Mouse (Mus musculus) heart, adult 2 months (tissue): ENCODE measurements around the gene Grap. TPM values are rescaled to one million over a fixed set of nuclear protein-coding genes. Genes with fewer than 3 reads are reported as not detected.
A peak's percentile ranks its signal among the peaks of the same experiment; 100 is the strongest.

Experiments used
- DNase-seq, 2 experiments: peaks; one replicate each; pipeline ENCODE4 v3.0.0; 2021
- H3K27ac ChIP-seq: fragments of 200-600 bp; 2 replicates; pipeline ENCODE4 v1.8.1; 2022
- H3K27me3 ChIP-seq: fragments of 200-500 bp; 2 replicates; pipeline ENCODE4 v1.6.1; 2012; ENCODE audit warnings: mild to moderate bottlenecking, low read length, inconsistent platforms, mixed read lengths; ENCODE audit not compliant: control insufficient read depth, insufficient read depth
- H3K36me3 ChIP-seq: fragments of 200-500 bp; 2 replicates; pipeline ENCODE4 v1.6.1; 2012; ENCODE audit warnings: low read length, inconsistent platforms; ENCODE audit not compliant: control insufficient read depth, insufficient read depth
- H3K4me1 ChIP-seq: fragments of 200-500 bp; 2 replicates; pipeline ENCODE4 v1.6.1; 2011; ENCODE audit warnings: low read length; ENCODE audit not compliant: control insufficient read depth, insufficient read depth
- H3K4me3 ChIP-seq: fragments of 200-600 bp; 2 replicates; pipeline ENCODE4 v1.8.1; 2022
- H3K79me2 ChIP-seq: fragments of 200-500 bp; replicated peaks from 2 replicates; pipeline ENCODE4 v1.6.1; 2012; ENCODE audit warnings: mild to moderate bottlenecking, inconsistent platforms, low read length, moderate library complexity, mixed read lengths; ENCODE audit not compliant: control insufficient read depth, insufficient read depth
- H3K9ac ChIP-seq: fragments of 200-500 bp; 2 replicates; pipeline ENCODE4 v1.6.1; 2012; ENCODE audit warnings: low read depth, mild to moderate bottlenecking, control low read depth, inconsistent platforms, low read length, mixed read lengths
- CTCF ChIP-seq: fragments of 200-600 bp; IDR thresholded peaks from 2 replicates; pipeline ENCODE4 v1.8.1; 2022; ENCODE audit warnings: antibody characterized with exemption, mild to moderate bottlenecking, moderate library complexity
- EP300 ChIP-seq: fragments of 200-500 bp; IDR thresholded peaks from 2 replicates; pipeline ENCODE4 v1.6.1; 2011; ENCODE audit warnings: low read depth, low read length, control low read depth; ENCODE audit not compliant: insufficient read depth
- POLR2A ChIP-seq: fragments of 200-500 bp; IDR thresholded peaks from 2 replicates; pipeline ENCODE4 v1.6.1; 2011; ENCODE audit warnings: mild to moderate bottlenecking, low read depth, low read length, control low read depth; ENCODE audit not compliant: insufficient read depth
- WGBS: fragments of 180-500 bp; shearing (Covaris S2); methylation state at CpG from one replicate; pipeline ENCODE4 v1.1.7; 2018; 5-methylcytosine and 5-hydroxymethylcytosine counted together
- intact Hi-C: fragments of 180-260 bp; cut with DNase I; formaldehyde crosslinking; loops from one replicate; pipeline ENCODE4 v1.15.1; 2025
- polyA plus RNA-seq: library from polyadenylated mRNA; depleted of rRNA; stranded (reverse); fragments of >200 nt; gene quantifications from 2 replicates; pipeline ENCODE4 v1.2.3, GENCODE M21; 2012
- total RNA-seq, 2 experiments: library from RNA; stranded (reverse); gene quantifications; 2 replicates each; pipeline ENCODE4 v1.2.3; 2021

The Grap gene
- total and polyA plus RNA-seq, 3 experiments, result 10.5 to 11.3 (median 10.6) TPM

DNA sequence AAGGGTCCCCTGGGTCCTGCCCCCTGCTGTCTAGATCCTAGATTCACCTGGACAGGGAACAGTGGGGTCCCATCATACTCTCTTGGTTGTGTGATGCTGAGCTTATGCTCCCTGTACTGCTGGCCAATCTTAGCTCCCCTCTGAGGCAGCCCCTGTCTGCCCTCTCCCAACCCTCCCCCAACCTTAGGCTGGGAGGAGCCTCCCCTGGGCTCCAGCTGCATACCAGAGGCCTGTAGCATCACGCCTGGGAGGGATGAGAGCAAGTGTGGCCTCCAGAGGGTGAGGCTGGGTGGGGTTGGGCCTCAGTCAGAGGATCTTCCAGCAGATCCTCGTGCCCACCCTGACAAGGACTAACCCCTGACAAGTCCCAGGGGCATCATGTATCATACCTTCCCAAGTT, 34.5 kb downstream of the Grap start:
- TF ChIP-seq EP300 (no peak), POLR2A (no peak), CTCF (no peak)
- 81% methylated on average over 2 of the region's 2 CpGs for WGBS

DNA sequence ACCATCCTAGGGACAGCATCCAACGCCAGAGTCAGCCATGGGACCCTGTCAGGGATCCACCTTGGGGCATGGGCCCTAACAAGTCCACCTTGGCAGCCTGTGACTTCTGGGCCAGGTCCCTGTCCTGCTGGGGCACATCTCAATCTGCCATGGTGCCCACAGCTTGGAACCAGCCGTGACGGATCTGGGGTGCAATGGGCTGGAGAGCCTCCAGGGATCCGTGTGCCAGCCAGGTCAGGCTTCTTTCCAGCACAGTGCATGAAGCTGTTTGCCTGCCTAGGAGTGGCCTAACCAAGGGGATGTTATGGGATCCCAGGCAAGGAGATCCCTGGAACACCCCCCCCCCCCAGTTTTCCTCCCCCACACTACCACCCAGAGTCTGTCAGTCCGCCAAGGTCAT, 39.9 kb downstream of the Grap start:
- no peak for TF ChIP-seq POLR2A
- no peak for TF ChIP-seq EP300
- TF ChIP-seq CTCF, result no peak
- no peaks in the 10 kb centered on the region for H3K36me3 ChIP-seq
- H3K4me3 ChIP-seq, result no peak overlapping the region
- no peaks in the 10 kb centered on the region for H3K27me3 ChIP-seq
- no peak overlapping the region for H3K27ac ChIP-seq
- intact Hi-C loops, result no loop called here
- H3K79me2 ChIP-seq, result no peaks in the 10 kb centered on the region
- DNase-seq, result no peak
- no peaks in the 10 kb centered on the region for H3K4me1 ChIP-seq
- H3K9ac ChIP-seq, result no peak overlapping the region
- WGBS, result 83% methylated on average over 5 of the region's 5 CpGs

More for the DNA sequence above, 34.5 kb downstream of the Grap start:
- intact Hi-C loops, result no loop called here
- peaks cover 4% of the 10 kb centered on the region; the same call in 1 of the 2 replicates for H3K27me3 ChIP-seq
- H3K36me3 ChIP-seq, result no peaks in the 10 kb centered on the region
- H3K4me3 ChIP-seq, result no peak overlapping the region
- no peak overlapping the region for H3K9ac ChIP-seq
- peaks cover 3% of the 10 kb centered on the region for H3K4me1 ChIP-seq
- H3K79me2 ChIP-seq, result no peaks in the 10 kb centered on the region
- no peak for DNase-seq
- no peak overlapping the region for H3K27ac ChIP-seq

DNA sequence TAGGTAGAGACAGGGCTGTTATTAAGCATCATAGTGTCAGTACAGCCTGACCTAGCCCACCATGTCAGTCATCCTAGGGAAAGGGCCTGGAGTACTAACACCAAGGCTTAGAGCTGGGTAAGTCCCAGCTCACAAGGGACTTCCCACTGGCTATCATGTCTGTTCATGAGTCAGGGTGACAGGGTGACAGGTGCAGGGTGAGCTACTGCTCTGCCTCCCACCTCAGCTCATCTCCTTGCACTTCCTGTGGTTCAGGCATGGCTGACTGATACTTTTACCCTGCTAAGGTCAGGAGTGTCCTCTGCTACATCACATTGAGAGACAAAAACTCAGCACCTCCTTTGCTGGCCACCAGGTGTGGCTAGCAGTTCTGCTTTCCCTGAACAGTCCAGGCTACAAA, 45.8 kb downstream of the Grap start:
- intact Hi-C loops, result no loop called here
- H3K36me3 ChIP-seq, result no peaks in the 10 kb centered on the region
- TF ChIP-seq CTCF (no peak), EP300 (no peak), POLR2A (no peak)
- H3K9ac ChIP-seq, result no peak overlapping the region
- DNase-seq, result no peak
- H3K4me1 ChIP-seq, result no peaks in the 10 kb centered on the region; the same call in 1 of the 2 replicates
- H3K79me2 ChIP-seq, result no peaks in the 10 kb centered on the region
- H3K4me3 ChIP-seq, result no peak overlapping the region
- H3K27ac ChIP-seq, result no peak overlapping the region
- H3K27me3 ChIP-seq, result no peaks in the 10 kb centered on the region

DNA sequence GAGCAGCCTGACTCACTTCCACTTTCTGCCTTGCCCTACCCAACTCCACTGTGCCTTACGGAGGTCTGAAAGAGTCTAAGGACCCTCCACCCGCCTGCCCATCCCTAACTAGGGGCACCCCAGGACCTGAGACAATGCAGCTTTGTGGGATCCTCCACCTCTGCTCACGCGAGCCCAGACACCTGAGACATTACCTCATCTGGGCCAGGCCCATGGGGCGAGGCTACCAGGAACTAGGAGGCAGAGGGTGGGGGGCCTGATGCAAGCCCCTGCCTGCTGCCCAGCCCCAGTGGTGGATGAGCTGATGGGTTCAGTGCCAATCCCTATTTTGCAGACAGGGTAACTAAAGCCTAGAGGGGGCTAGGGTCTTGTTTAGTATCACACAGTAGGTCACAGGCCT, 46.4 kb downstream of the Grap start:
- Histone ChIP-seq H3K36me3 (no peaks in the 10 kb centered on the region), H3K4me1 (no peaks in the 10 kb centered on the region; the same call in 1 of the 2 replicates), H3K4me3 (no peak overlapping the region), H3K27me3 (no peaks in the 10 kb centered on the region), H3K79me2 (no peaks in the 10 kb centered on the region), H3K27ac (no peak overlapping the region), H3K9ac (no peak overlapping the region)
- 97% methylated on average over 5 of the region's 5 CpGs for WGBS
- TF ChIP-seq POLR2A, result no peak
- TF ChIP-seq EP300, result no peak
- TF ChIP-seq CTCF, result no peak
- intact Hi-C loops, result no loop called here
- DNase-seq, result no peak

DNA sequence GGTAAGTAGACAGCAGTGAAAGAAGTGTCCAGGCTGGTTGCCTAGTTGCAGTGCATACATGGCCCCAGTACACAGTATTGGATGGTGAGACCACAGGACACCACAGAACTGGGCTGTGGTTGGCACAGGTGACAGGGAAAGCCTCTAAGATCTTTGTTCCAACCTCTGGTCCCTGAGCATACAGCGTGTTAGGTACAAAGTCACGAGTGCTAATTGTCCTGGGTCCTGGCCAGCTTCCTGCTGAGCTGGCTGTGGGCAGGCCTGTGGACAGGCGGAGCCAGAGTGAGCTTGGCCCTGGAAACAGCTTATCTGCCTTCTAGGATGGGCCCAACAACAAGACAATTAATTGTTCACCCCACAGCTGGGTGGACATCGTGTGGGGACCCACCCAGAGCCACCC, 46.9 kb downstream of the Grap start:
- DNase-seq, result peak; percentile 49 to 58
- no peak overlapping the region for H3K9ac ChIP-seq

DNA sequence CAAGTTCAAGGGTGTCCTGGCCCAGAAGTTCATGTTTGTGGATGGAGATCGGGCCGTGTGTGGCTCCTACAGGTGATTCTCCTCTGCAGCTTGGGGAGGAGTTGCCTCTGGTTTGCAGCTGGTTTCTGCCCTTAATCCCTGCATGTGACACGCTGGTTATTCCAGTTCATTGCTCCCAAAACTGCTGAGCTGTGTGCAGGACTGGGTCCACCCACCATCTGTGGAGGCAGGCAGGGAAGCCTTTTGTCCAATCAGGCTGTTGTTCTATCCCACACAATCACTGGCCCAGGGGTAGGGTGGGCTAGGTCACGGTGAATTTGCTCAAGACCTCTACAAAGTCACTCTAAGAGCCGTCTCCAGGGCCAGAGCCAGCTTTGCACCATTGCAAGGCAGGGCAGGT, 48.6 kb downstream of the Grap start:
- 86% methylated on average over 5 of the region's 5 CpGs for WGBS
- TF ChIP-seq EP300 (no peak), CTCF (no peak), POLR2A (no peak)
- H3K4me3 ChIP-seq, result no peak overlapping the region

More for the DNA sequence above, 46.9 kb downstream of the Grap start:
- intact Hi-C loops, result no loop called here
- H3K4me3 ChIP-seq, result no peak overlapping the region
- no peaks in the 10 kb centered on the region for H3K27me3 ChIP-seq
- H3K36me3 ChIP-seq, result no peaks in the 10 kb centered on the region
- H3K79me2 ChIP-seq, result no peaks in the 10 kb centered on the region
- no peak overlapping the region for H3K27ac ChIP-seq
- no peaks in the 10 kb centered on the region; the same call in 1 of the 2 replicates for H3K4me1 ChIP-seq
- 25% methylated on average over 4 of the region's 4 CpGs for WGBS
- TF ChIP-seq CTCF (no peak), POLR2A (no peak), EP300 (no peak)

More for the DNA sequence above, 48.6 kb downstream of the Grap start:
- Histone ChIP-seq H3K4me1 (no peaks in the 10 kb centered on the region; the same call in 1 of the 2 replicates), H3K27ac (no peak overlapping the region), H3K79me2 (no peaks in the 10 kb centered on the region), H3K27me3 (no peaks in the 10 kb centered on the region), H3K36me3 (no peaks in the 10 kb centered on the region), H3K9ac (no peak overlapping the region)
- intact Hi-C loops, result no loop called here
- DNase-seq, result no peak
